Mouse (Mus musculus): ENCODE measurements at regions not wholly inside any gene's neighbourhood (a gene's known extent, or its start where the extent isn't known, plus 50 kb on each side); places are given as distances from the start of the nearest gene placed in this dataset.
A peak's percentile ranks its signal among the peaks of the same experiment; 100 is the strongest.
"Not testable (repeated sequence)": the region's sequence is repeated elsewhere in the genome, so short reads cannot be mapped to it uniquely, and the experiment has no call there.

GRCm38 (mm10) chr15:91916946-91917345, 78.9 kb downstream of the Smgc start:
- no peak for DNase-seq

DNA sequence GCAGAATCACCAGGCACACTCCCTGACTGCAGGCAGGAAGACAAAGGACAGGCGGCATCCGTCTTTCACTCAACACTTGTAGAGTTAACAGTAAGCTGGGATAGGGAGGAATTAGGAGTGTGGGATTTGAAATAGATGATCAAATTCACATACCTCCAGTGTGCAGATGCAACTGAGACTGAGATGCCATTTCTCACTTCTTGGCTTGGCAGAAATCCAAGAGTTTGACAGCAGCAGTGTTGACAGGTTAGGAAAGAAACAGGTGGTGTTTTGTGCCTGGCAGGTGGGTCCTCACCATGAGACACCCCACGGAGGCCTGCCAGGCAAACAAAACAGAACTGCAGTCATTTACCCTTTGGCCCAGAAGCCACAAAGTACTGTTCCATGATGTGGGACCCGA, 79.8 kb downstream of the Smgc start:
- DNase-seq = no peak

GRCm38 (mm10) chr15:91924542-91924941, 86.5 kb downstream of the Smgc start:
- DNase-seq = no peak

DNA sequence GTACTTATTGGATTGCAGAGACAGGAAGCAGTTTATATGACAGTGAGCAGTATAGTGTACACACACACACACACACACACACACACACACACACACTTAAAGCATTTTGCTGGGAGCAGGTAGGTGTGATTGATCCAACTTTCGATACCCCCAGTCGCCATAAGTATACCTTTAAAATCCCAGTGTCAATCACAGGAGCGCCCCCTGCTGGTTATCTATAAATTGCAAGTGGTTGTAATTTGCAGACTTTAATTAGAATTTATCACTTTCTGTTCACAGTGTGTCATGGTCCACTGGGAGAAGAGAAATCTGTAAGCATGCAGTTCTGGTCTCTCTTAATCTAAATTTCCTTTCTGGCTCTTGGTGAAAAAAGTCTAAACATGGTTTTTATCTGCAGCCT, 89.4 kb downstream of the Smgc start:
- peak in 1 of 2 experiments; percentile 30 for DNase-seq

GRCm38 (mm10) chr15:91928511-91928910, 90.4 kb downstream of the Smgc start:
- DNase-seq = no peak

GRCm38 (mm10) chr15:91957273-91957672, 93.7 kb upstream of the Cntn1 start:
- no peak for DNase-seq

- no peak for DNase-seq
Measured at GRCm38 (mm10) chr15:91965172-91965571, 85.8 kb upstream of the Cntn1 start.

GRCm38 (mm10) chr15:91969378-91969777, 81.6 kb upstream of the Cntn1 start:
- DNase-seq = peak; percentile 45 to 81

DNA sequence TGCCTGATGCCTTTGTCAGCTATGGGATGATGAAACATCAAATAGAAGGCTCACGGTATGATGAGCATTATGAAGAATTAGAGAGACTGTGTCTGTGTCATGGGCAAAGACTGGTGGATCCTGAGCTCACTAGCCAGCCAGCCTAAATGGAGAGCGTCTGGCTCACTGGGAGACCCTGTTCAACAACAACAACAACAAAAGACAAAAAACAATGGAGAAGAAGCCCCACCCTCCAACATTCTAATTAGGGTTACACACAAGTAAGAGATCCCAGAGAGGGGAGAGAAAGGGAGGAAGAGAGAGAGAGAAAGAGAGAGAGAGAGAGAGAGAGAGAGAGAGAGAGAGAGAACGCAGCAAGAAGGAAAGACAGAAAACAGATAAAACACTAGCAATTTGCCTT, 79.6 kb upstream of the Cntn1 start:
- DNase-seq = no peak

GRCm38 (mm10) chr15:91971846-91972245, 79.1 kb upstream of the Cntn1 start:
- no peak for DNase-seq

GRCm38 (mm10) chr15:91975606-91976005, 75.4 kb upstream of the Cntn1 start:
- no peak for DNase-seq

GRCm38 (mm10) chr15:91983186-91983585, 67.8 kb upstream of the Cntn1 start:
- not testable (repeated sequence) for DNase-seq

- no peak for DNase-seq
Measured at GRCm38 (mm10) chr15:92000086-92000485, 50.9 kb upstream of the Cntn1 start.

Measured in kidney, postnatal 36 days (tissue).